In genomic region chr8:13550718-13551573, GRCm38 (mm10) we compare ENCODE assay signal across 7 mouse cellular contexts. TPM values are rescaled to one million over a fixed set of nuclear protein-coding genes. Genes with fewer than 3 reads are reported as not detected.
DNase-seq lines count a peak whose midpoint lies in the region; ATAC-seq lines count a peak whose summit lies in the region.

No protein-coding gene starts in this region.

- no peak overlapping the region for H3K4me2 ChIP-seq in midbrain, embryonic 13.5 days (replicated peaks)

- H3K4me3 ChIP-seq in limb, embryonic 10.5 days = no peak overlapping the region
- no peak overlapping the region for H3K4me3 ChIP-seq in midbrain, embryonic 13.5 days (replicated peaks)

- WGBS in limb, embryonic 10.5 days = 61% methylated on average over 9 of the region's 9 CpGs
- 64% methylated on average over 9 of the region's 9 CpGs for WGBS in midbrain, embryonic 13.5 days

- H3K36me3 ChIP-seq in limb, embryonic 10.5 days = no peaks in the 10 kb centered on the region
- no peaks in the 10 kb centered on the region for H3K36me3 ChIP-seq in midbrain, embryonic 13.5 days

- 0 out of 2 replicates have a peak, but pooled peaks cover 3% of the 10 kb centered on the region for H3K4me1 ChIP-seq in limb, embryonic 10.5 days
- H3K4me1 ChIP-seq in midbrain, embryonic 13.5 days (replicated peaks) = no peaks in the 10 kb centered on the region

- H3K27me3 ChIP-seq in limb, embryonic 10.5 days (ENCODE audit: low read depth, poor library complexity, severe bottlenecking) = no peaks in the 10 kb centered on the region
- H3K27me3 ChIP-seq in midbrain, embryonic 13.5 days = no peaks in the 10 kb centered on the region

- H3K9ac ChIP-seq in midbrain, embryonic 13.5 days (replicated peaks) = no peak overlapping the region

- peak; percentile 87 for DNase-seq in adrenal gland, adult 2 months
- DNase-seq in embryo, embryonic 9.5 days (ENCODE audit: extremely low spot score) = peak; percentile 78
- DNase-seq in heart, adult 18-20 months = peak; percentile 94 to 95
- DNase-seq in kidney, adult 18-20 months = peak; percentile 86
- peak; percentile 80 for DNase-seq in limb, embryonic 10.5 days (ENCODE audit: low spot score)
- peak; percentile 47 for DNase-seq in spleen, adult 12 weeks (ENCODE audit: low spot score)

- H3K9me3 ChIP-seq in limb, embryonic 10.5 days (replicated peaks) = no peaks in the 10 kb centered on the region
- no peaks in the 10 kb centered on the region; the same call in 1 of the 2 replicates for H3K9me3 ChIP-seq in midbrain, embryonic 13.5 days

- no peak overlapping the region for H3K27ac ChIP-seq in limb, embryonic 10.5 days
- no peak overlapping the region for H3K27ac ChIP-seq in midbrain, embryonic 13.5 days

- peak; percentile 96 for ATAC-seq in midbrain, embryonic 13.5 days

RNA-seq across cellular contexts. Expression of gene 1700029H14Rik, which starts 11.3 kb away (rescaled TPM):
- not detected for total RNA-seq in adrenal gland, adult 2 months (2021)
- polyA plus RNA-seq in adrenal gland, adult 2 months (2012; rRNA removed) = not detected in 2 replicates
- total RNA-seq in heart, adult 18-20 months (2021) = not detected
- polyA plus RNA-seq in limb, embryonic 10.5 days (2016; fragmentation: Nextera tagmentation; extraction: Ambion mirVana) = not detected in 2 replicates
- polyA plus RNA-seq in midbrain, embryonic 13.5 days (2015; fragmentation: Nextera tagmentation; extraction: Ambion mirVana) = not detected in 2 replicates

RNA-seq across cellular contexts. Expression of gene Gas6, which starts 56.7 kb away (rescaled TPM):
- 100 to 1,000 TPM; 127 to 450 TPM for total RNA-seq in adrenal gland, adult 2 months (2021)
- polyA plus RNA-seq in adrenal gland, adult 2 months (2012; rRNA removed) = 260 and 429 TPM in 2 replicates
- 100 to 1,000 TPM; 115 to 123 TPM for total RNA-seq in heart, adult 18-20 months (2021)
- 3.4 and 4.3 TPM in 2 replicates for polyA plus RNA-seq in limb, embryonic 10.5 days (2016; fragmentation: Nextera tagmentation; extraction: Ambion mirVana)
- 13.8 and 15.9 TPM in 2 replicates for polyA plus RNA-seq in midbrain, embryonic 13.5 days (2015; fragmentation: Nextera tagmentation; extraction: Ambion mirVana)

Comparison
In these comparisons a context has a peak if more than half of its experiments do, and no peak if none do; other contexts are left out.
1. RNA of gene Gas6, which starts 56.7 kb away (polyA plus RNA-seq): 260 to 429 TPM in adrenal gland, adult 2 months; 13.8 to 15.9 TPM in midbrain, embryonic 13.5 days and 3.4 to 4.3 TPM in limb, embryonic 10.5 days; every median in the first group is over 10 times any median in the second.
2. Peak in every context shown above with its lines, with median percentiles within 50 percentile points of each other: DNase-seq.